Mouse (Mus musculus) stomach, postnatal 0 days (tissue): ENCODE data around the gene Rab42.

Experiments
- CTCF ChIP-seq: IDR thresholded peaks from 2 replicates; pipeline ENCODE4 v1.5.1; 2016; ENCODE audit warnings: antibody characterized with exemption, low read depth, mild to moderate bottlenecking, moderate library complexity
- EP300 ChIP-seq: optimal IDR thresholded peaks from 2 replicates; pipeline ENCODE3; 2016; ENCODE audit warnings: antibody characterized with exemption

DNA sequence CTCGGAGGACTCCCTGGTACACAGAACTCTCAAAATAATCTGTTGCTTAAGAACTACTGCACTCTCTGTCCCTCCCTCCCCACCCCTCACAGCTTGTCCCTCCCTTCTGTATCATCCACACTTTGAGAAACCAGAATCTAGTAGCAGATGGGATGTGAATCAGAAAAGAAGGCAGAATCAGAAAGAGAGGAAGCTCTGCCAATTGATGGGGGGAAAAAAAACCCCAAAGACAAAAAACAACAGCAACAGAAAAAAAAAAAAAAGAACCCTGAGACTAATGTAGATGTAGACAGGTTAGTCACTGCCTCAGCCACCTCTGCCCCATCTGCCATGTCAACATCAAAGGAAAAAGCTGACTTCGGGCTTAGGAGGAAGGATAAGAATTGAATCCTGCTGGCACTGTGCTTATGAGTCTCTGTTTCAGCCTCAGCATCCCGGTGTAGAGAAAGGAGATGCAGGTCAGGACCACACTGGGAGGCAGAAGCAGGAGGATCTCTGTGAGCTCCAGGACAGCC is 36.3 kb downstream of the Rab42 start:
- TF ChIP-seq CTCF (no peak), EP300 (no peak)
